Mouse (Mus musculus) spleen, adult 2 months (tissue): ENCODE measurements at regions not wholly inside any gene's neighbourhood (a gene's known extent, or its start where the extent isn't known, plus 50 kb on each side); places are given as distances from the start of the nearest gene placed in this dataset.

Source experiments
- CTCF ChIP-seq: fragments of 200-500 bp; IDR thresholded peaks from 2 replicates; pipeline ENCODE4 v1.5.1; 2011; ENCODE audit warnings: mild to moderate bottlenecking, inconsistent platforms; ENCODE audit not compliant: insufficient read depth, insufficient read length, insufficient replicate concordance; ENCODE audit errors: extremely low read depth
- POLR2A ChIP-seq: fragments of 200-500 bp; IDR thresholded peaks from 2 replicates; pipeline ENCODE4 v1.6.1; 2011; ENCODE audit warnings: low read depth, low read length, inconsistent platforms

DNA sequence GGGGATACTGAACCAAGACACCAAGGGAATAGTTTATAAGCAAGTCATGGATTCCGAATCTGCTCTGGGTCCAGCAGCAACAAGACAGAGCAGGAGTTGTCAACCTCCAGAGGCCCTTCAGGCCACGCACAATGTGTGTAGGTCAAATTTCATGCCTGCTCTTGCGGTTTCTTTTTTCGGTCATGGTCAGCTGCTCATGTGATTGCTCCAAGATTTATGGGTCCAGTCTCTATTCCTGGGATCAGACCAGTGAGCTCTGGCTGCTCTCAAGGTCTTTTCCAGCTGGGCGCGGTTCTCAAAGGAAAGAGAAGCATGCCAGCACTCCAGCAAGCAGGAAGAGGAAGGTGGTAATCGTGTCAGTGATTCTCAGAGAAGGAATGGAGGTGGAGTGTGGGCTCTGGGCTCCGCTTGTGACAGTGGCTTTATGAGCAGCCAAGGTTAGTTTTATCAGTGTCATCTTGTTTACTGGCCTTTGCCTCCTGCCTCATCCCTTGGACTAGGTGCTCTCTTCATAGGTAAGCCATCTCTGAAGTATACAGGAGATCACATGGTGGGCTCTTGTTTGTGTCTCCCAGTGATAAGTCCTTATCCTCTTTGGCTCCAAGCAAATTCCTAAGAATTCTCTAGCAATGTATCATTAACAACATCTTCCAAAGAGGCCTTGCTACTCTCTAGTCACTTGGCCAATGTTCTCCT, 148.5 kb upstream of the Maf start:
- no peak for TF ChIP-seq POLR2A
- no peak for TF ChIP-seq CTCF
